Mouse (Mus musculus): ENCODE measurements around the gene Ubox5.
"Not testable (repeated sequence)": the region's sequence is repeated elsewhere in the genome, so short reads cannot be mapped to it uniquely, and the experiment has no call there.

Gene Ubox5

DNA sequence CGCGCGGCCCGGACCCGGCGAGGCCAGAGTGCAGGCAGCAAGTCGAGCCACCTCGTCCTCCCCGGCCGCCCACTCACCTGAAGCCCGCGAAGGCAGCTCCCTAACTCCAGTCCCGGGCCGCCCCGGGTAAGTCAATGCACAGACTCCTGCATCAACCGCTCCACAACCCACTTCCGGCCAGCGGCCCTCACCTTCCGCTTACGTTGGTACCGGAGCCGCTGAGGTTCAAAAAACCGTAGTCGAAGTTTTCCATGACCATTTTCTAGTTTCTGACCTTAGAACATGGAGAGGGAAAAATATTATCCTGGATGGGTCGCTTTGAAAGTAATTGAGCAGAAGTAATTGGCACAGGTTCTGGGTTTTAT is at the start of gene Ubox5, which contains the start of gene Fastkd5:
Ubox5 (minus strand) TSS at position 200 of the 365 bp plus-strand sequence.
Fastkd5 (minus strand) TSS at position 189 of the 365 bp plus-strand sequence.
- DNase-seq (ENCODE audit: low spot score in 2 of 2), result peak; percentile 89 to 93

DNA sequence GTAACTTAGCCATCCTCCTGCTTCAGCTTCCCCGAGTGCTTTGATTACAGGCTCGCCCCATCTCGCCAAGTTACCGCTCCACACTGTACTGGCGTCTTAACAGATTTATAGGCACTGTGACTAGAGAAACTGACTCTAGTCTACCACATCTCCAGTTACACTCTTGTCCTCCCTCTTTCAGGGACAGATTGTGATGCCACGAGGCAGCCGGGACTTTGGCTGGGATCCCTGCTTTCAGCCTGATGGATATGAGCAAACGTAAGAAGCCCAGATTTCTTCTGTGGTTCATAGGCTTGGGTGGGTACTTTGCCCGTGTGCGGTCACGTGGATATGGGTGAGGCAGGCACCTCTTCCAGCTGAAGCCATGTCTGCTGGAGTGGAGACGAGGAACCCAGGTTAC is 49.3 kb upstream of the Ubox5 start:
- DNase-seq (ENCODE audit: low spot score in 2 of 2), result no peak

- no peak for DNase-seq (ENCODE audit: low spot score in 2 of 2)
Observed at GRCm38 (mm10) chr2:130677211-130677610, 47.4 kb upstream of the Ubox5 start.

GRCm38 (mm10) chr2:130667559-130667958 is 37.7 kb upstream of the Ubox5 start, which contains the start of gene Itpa:
Itpa (plus strand) TSS chr2:130667610.
- DNase-seq (ENCODE audit: low spot score in 2 of 2), result peak; percentile 65 to 70

DNA sequence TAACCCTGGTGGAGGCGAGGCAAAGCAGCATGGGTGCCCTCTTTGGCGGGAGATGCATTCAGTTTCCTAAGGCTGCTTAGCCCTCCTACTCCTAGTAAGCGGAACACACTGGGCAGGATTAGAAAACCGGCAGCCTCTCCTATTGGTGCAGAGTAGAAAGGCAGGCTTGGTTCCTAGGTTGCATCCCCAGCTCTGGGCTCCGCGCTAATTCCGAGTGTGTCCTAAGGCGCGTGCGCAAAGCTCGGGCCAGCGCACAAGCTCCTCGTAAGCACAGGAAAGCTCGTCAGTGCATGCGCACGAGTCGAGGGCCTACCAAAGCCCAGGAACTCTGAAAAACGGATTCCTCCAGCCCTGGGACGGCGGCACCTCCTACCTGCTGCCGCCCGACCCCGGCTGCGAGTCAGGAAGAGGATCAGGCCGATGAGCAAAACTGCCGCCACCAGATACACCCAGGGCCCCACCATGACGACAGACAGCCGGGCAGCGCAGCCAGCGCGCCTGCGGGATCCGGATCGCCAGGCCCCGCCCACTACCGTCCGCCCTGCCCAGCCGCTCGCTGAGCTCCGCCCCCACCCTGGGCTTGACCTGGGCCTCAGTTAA is 34.4 kb upstream of the Ubox5 start, which contains the start of gene Ddrgk1:
Ddrgk1 (minus strand) TSS at position 558 of the 600 bp plus-strand sequence.
- DNase-seq (ENCODE audit: low spot score in 2 of 2), result peak; percentile 86 to 90

- no peak for DNase-seq (ENCODE audit: low spot score in 2 of 2)
Observed at GRCm38 (mm10) chr2:130663342-130663741, 33.5 kb upstream of the Ubox5 start.

DNA sequence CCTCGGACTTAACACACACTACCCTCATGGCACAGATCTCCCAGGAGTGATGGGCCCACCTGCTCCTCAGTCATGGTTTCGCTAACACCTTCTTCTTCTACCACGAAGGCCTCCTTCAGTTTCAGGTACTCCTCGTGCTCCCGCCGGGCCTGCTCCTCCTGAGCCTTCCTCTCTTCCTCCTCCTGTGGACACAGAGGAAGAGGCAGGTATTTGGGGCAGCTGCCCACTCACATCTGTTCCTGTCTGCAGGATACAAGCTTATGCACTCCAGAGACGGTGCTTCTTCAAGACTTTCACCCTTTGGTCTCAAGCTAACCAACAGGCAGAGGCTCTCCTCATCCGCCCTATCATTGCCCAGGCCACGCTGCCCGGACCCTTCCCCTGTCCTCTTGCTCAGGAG is 28.7 kb upstream of the Ubox5 start:
- DNase-seq (ENCODE audit: low spot score in 2 of 2), result no peak

DNA sequence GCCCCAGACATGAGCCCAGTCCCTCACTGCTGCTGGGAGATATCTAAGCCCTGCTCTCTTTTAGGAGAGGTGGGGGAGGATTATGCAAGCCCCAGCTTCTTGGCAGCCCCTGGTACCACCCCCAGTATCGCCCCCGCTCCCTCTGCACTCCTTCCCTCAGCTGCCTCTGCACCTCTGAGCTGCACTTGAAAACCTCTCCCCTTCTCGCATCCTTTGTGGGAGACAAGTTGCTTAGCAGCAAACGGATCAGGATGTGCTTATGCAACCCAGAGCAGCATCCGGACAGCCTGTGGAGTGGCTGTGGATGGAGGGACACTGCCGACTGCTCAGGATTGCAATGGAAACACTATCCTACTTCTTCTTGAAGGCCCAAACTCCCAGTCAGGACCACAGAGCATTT is 27.7 kb upstream of the Ubox5 start:
- DNase-seq (ENCODE audit: low spot score in 2 of 2), result peak; percentile 54 to 61

GRCm38 (mm10) chr2:130656536-130656935 is 26.7 kb upstream of the Ubox5 start:
- no peak for DNase-seq (ENCODE audit: low spot score in 2 of 2)

DNA sequence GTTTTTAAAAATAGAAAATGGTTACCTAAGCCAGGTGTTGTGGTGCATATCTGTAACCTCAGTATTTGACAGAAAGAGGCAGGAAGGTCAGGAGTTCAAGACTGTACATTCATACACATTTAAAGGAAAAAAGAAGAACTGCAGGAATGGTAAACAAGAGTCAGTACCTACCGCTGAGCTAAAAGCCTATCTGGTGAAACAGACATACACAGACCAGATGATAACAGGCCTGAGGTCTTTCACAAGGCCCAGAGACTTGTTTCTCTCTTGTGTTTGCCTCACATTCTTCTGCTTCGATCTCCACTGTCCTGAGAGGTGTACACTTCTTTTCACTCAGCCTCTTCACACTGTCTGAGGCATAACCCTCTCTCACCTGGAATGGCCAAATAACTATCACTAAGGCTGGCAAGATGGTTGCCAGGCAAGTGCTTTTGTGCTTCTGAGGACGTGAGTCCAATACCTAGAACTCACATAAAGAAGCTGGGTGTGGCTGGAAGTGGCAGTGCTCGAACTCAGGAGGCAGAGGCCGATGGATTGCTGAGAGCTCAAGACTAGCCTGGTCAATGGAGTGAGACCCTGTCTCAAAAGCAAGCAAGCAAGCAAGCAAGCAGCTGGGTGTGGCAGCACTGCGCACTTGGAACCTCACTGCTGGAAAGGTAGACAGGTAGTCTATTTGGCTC is 26.0 kb upstream of the Ubox5 start:
- DNase-seq (ENCODE audit: low spot score in 2 of 2), result no peak

DNA sequence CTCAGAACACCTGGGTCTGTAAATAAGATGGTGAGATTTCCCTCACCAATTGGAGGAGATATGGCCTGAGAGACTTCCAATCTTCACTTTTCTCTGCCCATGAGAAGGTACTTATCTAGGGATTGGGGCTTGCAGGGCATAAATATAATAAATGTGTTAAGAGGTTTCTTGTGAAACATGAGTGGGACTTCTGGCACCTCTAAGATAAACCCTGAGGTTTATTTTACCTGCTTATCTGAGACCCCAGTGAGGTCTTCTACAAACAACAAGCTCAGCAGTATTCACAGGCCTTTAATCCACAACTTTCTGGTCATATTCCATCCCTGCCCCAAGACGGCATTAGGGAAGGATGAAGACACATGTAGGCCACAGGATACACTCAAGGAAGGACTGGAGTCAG is 23.9 kb upstream of the Ubox5 start:
- DNase-seq (ENCODE audit: low spot score in 2 of 2), result no peak

- DNase-seq (ENCODE audit: low spot score in 2 of 2), result no peak
Observed at GRCm38 (mm10) chr2:130653303-130653702, 23.5 kb upstream of the Ubox5 start.

GRCm38 (mm10) chr2:130649028-130649427 is 19.2 kb upstream of the Ubox5 start:
- DNase-seq (ENCODE audit: low spot score in 2 of 2), result not testable (repeated sequence)

GRCm38 (mm10) chr2:130645198-130645597 is 15.4 kb upstream of the Ubox5 start:
- DNase-seq (ENCODE audit: low spot score in 2 of 2), result no peak

DNA sequence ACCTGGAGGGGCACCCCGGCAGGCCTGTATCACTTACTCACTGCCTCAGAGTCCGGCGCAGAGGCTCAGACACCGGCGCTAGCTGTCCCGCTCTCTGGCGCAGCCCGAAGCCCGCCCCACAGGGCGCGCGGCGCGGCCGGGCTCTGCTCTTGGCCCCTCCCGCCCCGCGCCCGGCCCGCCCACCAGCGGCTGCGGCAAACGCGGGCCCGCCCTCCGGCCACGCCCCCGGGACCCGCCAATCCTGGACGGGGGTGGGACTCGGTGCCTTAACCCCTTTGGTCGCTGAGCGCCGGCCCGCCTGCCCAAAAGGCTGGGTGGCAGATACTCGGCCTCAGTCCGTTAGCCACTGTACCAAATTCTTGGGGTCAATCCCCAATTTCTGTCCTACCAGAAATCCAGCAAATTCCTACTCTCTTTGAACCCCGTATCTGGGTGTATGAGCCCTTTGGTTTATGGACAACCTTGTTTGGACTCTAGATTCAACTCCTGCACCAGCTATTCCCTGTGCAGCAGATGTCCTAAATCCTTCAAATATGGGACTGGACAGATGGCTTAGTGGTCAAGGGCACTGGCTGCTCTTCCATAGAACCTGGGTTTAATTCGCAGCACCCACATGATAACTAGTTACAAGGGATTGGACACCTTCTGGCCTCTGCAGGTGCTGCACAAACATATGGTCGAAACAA is 13.0 kb upstream of the Ubox5 start, which contains the start of gene Lzts3:
Lzts3 (minus strand) TSS at position 120 of the 686 bp plus-strand sequence.
- peak; percentile 73 to 85 for DNase-seq (ENCODE audit: low spot score in 2 of 2)

DNA sequence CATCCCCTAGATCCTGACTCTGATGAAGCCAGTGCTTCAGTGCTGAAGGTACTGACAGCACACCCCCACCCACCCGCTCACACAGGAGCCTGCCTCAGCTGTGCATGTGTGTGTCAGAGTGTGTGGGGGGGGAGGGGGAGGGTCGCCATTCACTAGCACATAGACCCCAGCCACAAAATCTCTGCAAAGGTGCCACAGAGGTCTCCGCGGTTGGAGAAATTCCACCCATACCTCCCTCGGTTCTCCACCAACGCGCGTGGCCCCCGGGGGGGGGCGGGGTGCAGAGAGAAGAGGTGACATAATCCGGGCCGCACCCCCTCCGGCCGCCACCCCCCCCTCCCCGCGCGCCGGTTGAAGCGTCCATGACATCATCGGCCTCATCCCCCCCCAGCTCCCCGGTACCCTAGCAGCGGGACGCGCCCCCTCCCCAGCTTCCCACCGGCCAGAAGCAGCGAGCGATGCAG is 12.4 kb upstream of the Ubox5 start:
- DNase-seq (ENCODE audit: low spot score in 2 of 2), result no peak

GRCm38 (mm10) chr2:130641351-130642025 is 11.7 kb upstream of the Ubox5 start:
- DNase-seq (ENCODE audit: low spot score in 2 of 2), result no peak

DNA sequence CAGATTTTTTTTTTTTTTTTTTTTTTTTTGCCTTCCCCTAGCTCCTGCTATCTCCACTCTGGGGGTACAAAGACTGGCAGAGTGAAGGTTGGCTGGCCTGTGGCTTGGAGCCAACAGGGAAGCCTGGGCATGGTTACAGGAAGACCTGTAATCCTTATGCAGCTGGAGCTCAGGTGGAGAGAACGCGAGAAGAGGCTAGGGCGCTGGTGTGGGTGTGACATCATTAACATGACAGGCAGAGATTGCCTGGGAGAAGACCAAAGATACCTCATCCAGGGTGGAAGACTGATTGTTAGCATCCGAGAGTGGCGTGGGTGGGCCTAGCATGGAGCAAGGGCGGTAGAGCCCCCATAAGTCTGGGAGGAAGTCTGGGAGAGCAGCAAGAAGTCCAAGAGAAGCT is 9.4 kb upstream of the Ubox5 start:
- no peak for DNase-seq (ENCODE audit: low spot score in 2 of 2)

- no peak for DNase-seq (ENCODE audit: low spot score in 2 of 2)
Observed at GRCm38 (mm10) chr2:130638101-130638611, 8.3 kb upstream of the Ubox5 start.

- DNase-seq (ENCODE audit: low spot score in 2 of 2), result no peak
Observed at GRCm38 (mm10) chr2:130635847-130636246, 6.0 kb upstream of the Ubox5 start.

DNA sequence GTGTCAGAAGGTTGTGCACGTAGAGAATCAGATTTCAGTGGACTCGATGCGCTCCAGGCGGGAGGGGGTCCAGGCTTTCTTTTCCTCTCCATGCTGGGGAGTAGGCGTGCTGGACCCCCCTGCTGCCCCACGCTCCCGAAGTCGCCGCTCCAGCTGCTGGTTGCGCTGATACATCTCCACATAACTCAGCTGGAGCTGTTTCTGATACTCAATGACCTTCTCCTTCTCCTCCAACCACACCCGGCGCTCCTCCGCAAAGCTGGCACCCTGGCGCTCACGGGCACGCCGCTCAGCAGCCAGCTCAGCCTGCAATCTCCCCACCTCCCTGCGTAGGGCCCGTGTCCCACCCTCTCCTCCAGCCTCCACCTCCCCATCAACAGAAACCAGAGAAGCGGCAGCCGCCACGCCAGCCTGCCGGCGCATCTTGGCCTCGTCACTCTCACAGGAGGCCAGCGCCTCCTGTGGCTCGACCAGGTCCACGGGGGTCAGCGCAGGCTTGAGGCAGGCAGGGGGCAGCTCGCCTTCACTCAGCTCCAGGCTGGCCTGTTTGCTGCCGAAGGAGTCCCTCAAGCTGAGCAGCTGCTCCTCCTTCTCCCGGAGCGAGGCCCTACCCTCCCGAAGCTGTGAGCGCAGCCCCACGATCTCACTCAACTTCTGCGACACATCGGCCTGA is 5.0 kb upstream of the Ubox5 start:
- DNase-seq (ENCODE audit: low spot score in 2 of 2), result no peak
